Mouse (Mus musculus) lung, embryonic 16.5 days (tissue): Measurements from ENCODE around the gene Gpam. TPM values are rescaled to one million over a fixed set of nuclear protein-coding genes. Genes with fewer than 3 reads are reported as not detected.

Source experiments
- ATAC-seq: fragments of 200-750 bp; cut with Nextera tagmentation; 2 replicates; pipeline ENCODE4 v1.8.0; 2017; ENCODE audit warnings: low read depth, mild to moderate bottlenecking, moderate library complexity
- H3K27ac ChIP-seq: fragments of 300-500 bp; sonication (generic); 2 replicates; pipeline ENCODE4 v1.5.1; 2014; ENCODE audit warnings: mild to moderate bottlenecking, control low read depth, low read length
- H3K27me3 ChIP-seq: fragments of 300-500 bp; sonication (generic); 2 replicates; pipeline ENCODE4 v1.6.1; 2014; ENCODE audit warnings: low read depth, low read length, mixed read lengths; ENCODE audit not compliant: control insufficient read depth, insufficient read depth
- H3K36me3 ChIP-seq: fragments of 300-500 bp; sonication (generic); 2 replicates; pipeline ENCODE4 v1.6.1; 2014; ENCODE audit warnings: low read length; ENCODE audit not compliant: control insufficient read depth, insufficient read depth
- H3K4me1 ChIP-seq: fragments of 300-500 bp; sonication (generic); replicated peaks from 2 replicates; pipeline ENCODE4 v1.6.1; 2014; ENCODE audit warnings: low read length, mixed read lengths; ENCODE audit not compliant: control insufficient read depth, insufficient read depth
- H3K4me2 ChIP-seq: fragments of 300-500 bp; sonication (generic); 2 replicates; pipeline ENCODE4 v1.6.1; 2014; ENCODE audit warnings: low read depth, low read length, control low read depth
- H3K4me3 ChIP-seq: fragments of 300-500 bp; sonication (generic); 2 replicates; pipeline ENCODE4 v1.5.1; 2014; ENCODE audit warnings: mild to moderate bottlenecking, low read length, control low read depth
- H3K9ac ChIP-seq: fragments of 300-500 bp; sonication (generic); 2 replicates; pipeline ENCODE4 v1.6.1; 2014; ENCODE audit warnings: low read length, control low read depth
- H3K9me3 ChIP-seq: fragments of 300-500 bp; sonication (generic); 2 replicates; pipeline ENCODE4 v1.6.1; 2016; ENCODE audit warnings: low read length; ENCODE audit not compliant: control insufficient read depth
- WGBS: fragments of 180-500 bp; shearing (Covaris S2); extraction: QIAGEN DNeasy Blood & Tissue Kit; methylation state at CpG from one replicate; pipeline ENCODE4 v1.1.7; 2014; 5-methylcytosine and 5-hydroxymethylcytosine counted together
- polyA plus RNA-seq: library from polyadenylated mRNA; unstranded; fragments of >200 nt; fragmentation: Nextera tagmentation; extraction: Ambion mirVana; gene quantifications from 2 replicates; pipeline ENCODE4 v1.2.1, GENCODE M21; 2015

Gpam gene
- polyA plus RNA-seq, 1 experiment from 2014 or later, result 37.7 TPM

- H3K36me3 ChIP-seq, result peaks cover 8% of the 10 kb centered on the region
- H3K4me3 ChIP-seq, result peak overlapping the region; percentile 96
- H3K27me3 ChIP-seq, result no peaks in the 10 kb centered on the region
- peak overlapping the region; percentile 86 for H3K9ac ChIP-seq
- no peak for ATAC-seq
- no peaks in the 10 kb centered on the region for H3K9me3 ChIP-seq
- peaks cover 19% of the 10 kb centered on the region for H3K4me1 ChIP-seq
- peak overlapping the region; percentile 97 for H3K27ac ChIP-seq
- peak overlapping the region; percentile 58 for H3K4me2 ChIP-seq
- 62% methylated on average over 2 of the region's 2 CpGs for WGBS
Measured at GRCm38 (mm10) chr19:55100227-55101140, 26.6 kb downstream of the Gpam start.

- Histone ChIP-seq H3K4me2 (peak overlapping the region; percentile 58), H3K9me3 (no peaks in the 10 kb centered on the region), H3K27ac (peak overlapping the region; percentile 97), H3K4me1 (peaks cover 22% of the 10 kb centered on the region), H3K4me3 (peak overlapping the region; percentile 96), H3K9ac (peak overlapping the region; percentile 86), H3K36me3 (peaks cover 12% of the 10 kb centered on the region), H3K27me3 (no peaks in the 10 kb centered on the region)
- WGBS, result under 1% methylated on average over 66 of the region's 69 CpGs
- peak; percentile 75 for ATAC-seq
Measured at GRCm38 (mm10) chr19:55099184-55100160, 27.6 kb downstream of the Gpam start.

GRCm38 (mm10) chr19:55098409-55099183 is 28.4 kb downstream of the Gpam start:
- peaks cover 12% of the 10 kb centered on the region for H3K36me3 ChIP-seq
- 2% methylated on average over 30 of the region's 30 CpGs for WGBS
- no peaks in the 10 kb centered on the region for H3K27me3 ChIP-seq
- peak overlapping the region; percentile 58 for H3K4me2 ChIP-seq
- peak overlapping the region; percentile 86 for H3K9ac ChIP-seq
- H3K9me3 ChIP-seq, result no peaks in the 10 kb centered on the region
- peaks cover 22% of the 10 kb centered on the region for H3K4me1 ChIP-seq
- H3K4me3 ChIP-seq, result peak overlapping the region; percentile 96
- ATAC-seq, result peak; percentile 74
- H3K27ac ChIP-seq, result peak overlapping the region; percentile 97

- H3K4me1 ChIP-seq, result peaks cover 24% of the 10 kb centered on the region
- H3K9ac ChIP-seq, result 0 out of 2 replicates have a peak overlapping the region, but pooled peaks have one; percentile 35
- no peak for ATAC-seq
- no peaks in the 10 kb centered on the region for H3K9me3 ChIP-seq
- H3K36me3 ChIP-seq, result peaks cover 12% of the 10 kb centered on the region
- peak overlapping the region; percentile 41; the same call in 1 of the 2 replicates for H3K27ac ChIP-seq
- WGBS, result 16% methylated on average over 9 of the region's 9 CpGs
- H3K4me2 ChIP-seq, result peak overlapping the region; percentile 58
- H3K4me3 ChIP-seq, result 0 out of 2 replicates have a peak overlapping the region, but pooled peaks have one; percentile 0
- no peaks in the 10 kb centered on the region for H3K27me3 ChIP-seq
Measured at GRCm38 (mm10) chr19:55097396-55097967, 29.6 kb downstream of the Gpam start.

GRCm38 (mm10) chr19:55096666-55097065 is 30.4 kb downstream of the Gpam start:
- no peak for ATAC-seq
- Histone ChIP-seq H3K9me3 (no peaks in the 10 kb centered on the region), H3K27ac (no peak overlapping the region), H3K4me3 (no peak overlapping the region), H3K4me1 (peaks cover 31% of the 10 kb centered on the region), H3K36me3 (peaks cover 12% of the 10 kb centered on the region), H3K4me2 (no peak overlapping the region), H3K9ac (no peak overlapping the region), H3K27me3 (no peaks in the 10 kb centered on the region)
- 61% methylated on average over 4 of the region's 4 CpGs for WGBS

- no peak overlapping the region for H3K4me3 ChIP-seq
- H3K9ac ChIP-seq, result no peak overlapping the region
- no peaks in the 10 kb centered on the region for H3K9me3 ChIP-seq
- peaks cover 41% of the 10 kb centered on the region for H3K4me1 ChIP-seq
- H3K36me3 ChIP-seq, result peaks cover 12% of the 10 kb centered on the region
- WGBS, result 71% methylated on average over 7 of the region's 7 CpGs
- H3K27ac ChIP-seq, result no peak overlapping the region
- no peak overlapping the region for H3K4me2 ChIP-seq
- ATAC-seq, result no peak
- no peaks in the 10 kb centered on the region for H3K27me3 ChIP-seq
Measured at GRCm38 (mm10) chr19:55095547-55095946, 31.5 kb downstream of the Gpam start.

- WGBS, result 43% methylated on average over 17 of the region's 17 CpGs
- Histone ChIP-seq H3K4me3 (no peak overlapping the region), H3K9ac (peak overlapping the region; percentile 22), H3K4me1 (peaks cover 36% of the 10 kb centered on the region), H3K4me2 (no peak overlapping the region), H3K9me3 (no peaks in the 10 kb centered on the region), H3K27me3 (no peaks in the 10 kb centered on the region), H3K27ac (peak overlapping the region; percentile 67), H3K36me3 (peaks cover 42% of the 10 kb centered on the region)
- peak; percentile 75 for ATAC-seq
Measured at GRCm38 (mm10) chr19:55091602-55092413, 35.2 kb downstream of the Gpam start.

GRCm38 (mm10) chr19:55090885-55091284 is 36.2 kb downstream of the Gpam start:
- Histone ChIP-seq H3K27me3 (no peaks in the 10 kb centered on the region), H3K4me2 (peak overlapping the region; percentile 7; the same call in 1 of the 2 replicates), H3K27ac (peak overlapping the region; percentile 67), H3K4me3 (no peak overlapping the region), H3K4me1 (peaks cover 34% of the 10 kb centered on the region), H3K9me3 (no peaks in the 10 kb centered on the region), H3K9ac (no peak overlapping the region), H3K36me3 (peaks cover 43% of the 10 kb centered on the region)
- ATAC-seq, result peak; percentile 82
- 54% methylated on average over 12 of the region's 12 CpGs for WGBS
